Mouse (Mus musculus): Measurements from ENCODE around the gene Aar2. TPM values are rescaled to one million over a fixed set of nuclear protein-coding genes. Genes with fewer than 3 reads are reported as not detected.
A peak's percentile ranks its signal among the peaks of the same experiment; 100 is the strongest.

The Aar2 gene
- polyA plus RNA-seq, 1 experiment from 2014 or later, result 20.0 TPM

DNA sequence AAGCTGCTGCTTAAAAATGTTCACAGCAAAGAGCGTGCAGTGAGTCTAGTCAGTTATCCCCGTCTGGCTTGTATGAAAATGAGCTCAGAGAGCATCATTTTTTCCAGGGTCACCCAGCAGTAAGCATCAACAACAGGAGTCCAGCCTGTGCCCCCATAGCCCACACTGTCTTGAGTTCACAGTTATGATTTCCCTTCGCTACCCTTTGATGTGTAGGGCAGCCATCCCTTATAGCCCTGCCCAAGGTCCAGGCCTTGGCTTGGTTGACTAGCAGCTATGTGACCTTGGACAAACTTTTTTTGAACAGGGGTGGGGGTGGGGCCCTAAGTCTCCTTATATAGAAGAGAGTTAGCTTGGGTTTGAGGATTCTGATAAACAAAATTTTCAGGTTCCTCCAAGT is 21.9 kb downstream of the Aar2 start:
- H3K9ac ChIP-seq, result no peak overlapping the region
- H3K4me3 ChIP-seq, result no peak overlapping the region
- WGBS, result 87% methylated on average over 3 of the region's 3 CpGs
- no peak overlapping the region for H3K27ac ChIP-seq
- no peaks in the 10 kb centered on the region for H3K9me3 ChIP-seq (replicated peaks)
- no peak overlapping the region for H3K4me2 ChIP-seq
- no peaks in the 10 kb centered on the region for H3K4me1 ChIP-seq (replicated peaks)
- ATAC-seq (replicated peaks; ENCODE audit: insufficient number of reproducible peaks, insufficient read depth, low FRiP score, low read depth), result no peak
- no peaks in the 10 kb centered on the region for H3K27me3 ChIP-seq
- peaks cover 23% of the 10 kb centered on the region for H3K36me3 ChIP-seq

DNA sequence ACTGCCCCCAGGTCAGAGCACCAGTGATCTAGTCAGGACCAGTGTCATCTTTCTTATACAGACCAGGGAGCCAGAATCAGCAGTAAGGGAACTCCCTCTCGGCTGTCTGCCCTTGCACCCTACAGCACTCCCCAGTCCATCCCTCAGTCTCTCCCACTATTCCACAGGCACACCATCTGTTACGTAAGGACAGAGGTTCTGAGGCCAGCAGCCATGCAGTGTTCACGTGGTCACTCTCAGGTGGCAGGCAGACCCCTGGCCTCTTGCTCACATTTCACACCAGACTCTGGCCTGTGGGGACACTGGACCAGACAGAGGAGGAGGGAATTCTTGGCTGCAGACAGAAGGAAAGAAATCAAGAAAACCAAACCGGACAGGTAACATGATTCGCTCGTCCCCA is 24.1 kb downstream of the Aar2 start:
- H3K4me1 ChIP-seq (replicated peaks), result no peaks in the 10 kb centered on the region
- H3K4me3 ChIP-seq, result no peak overlapping the region
- H3K9ac ChIP-seq, result no peak overlapping the region
- no peak for ATAC-seq (replicated peaks; ENCODE audit: insufficient number of reproducible peaks, insufficient read depth, low FRiP score, low read depth)
- no peak overlapping the region for H3K27ac ChIP-seq
- no peak overlapping the region for H3K4me2 ChIP-seq
- WGBS, result 69% methylated on average over 6 of the region's 6 CpGs
- H3K27me3 ChIP-seq, result no peaks in the 10 kb centered on the region
- peaks cover 23% of the 10 kb centered on the region for H3K36me3 ChIP-seq
- no peaks in the 10 kb centered on the region for H3K9me3 ChIP-seq (replicated peaks)

DNA sequence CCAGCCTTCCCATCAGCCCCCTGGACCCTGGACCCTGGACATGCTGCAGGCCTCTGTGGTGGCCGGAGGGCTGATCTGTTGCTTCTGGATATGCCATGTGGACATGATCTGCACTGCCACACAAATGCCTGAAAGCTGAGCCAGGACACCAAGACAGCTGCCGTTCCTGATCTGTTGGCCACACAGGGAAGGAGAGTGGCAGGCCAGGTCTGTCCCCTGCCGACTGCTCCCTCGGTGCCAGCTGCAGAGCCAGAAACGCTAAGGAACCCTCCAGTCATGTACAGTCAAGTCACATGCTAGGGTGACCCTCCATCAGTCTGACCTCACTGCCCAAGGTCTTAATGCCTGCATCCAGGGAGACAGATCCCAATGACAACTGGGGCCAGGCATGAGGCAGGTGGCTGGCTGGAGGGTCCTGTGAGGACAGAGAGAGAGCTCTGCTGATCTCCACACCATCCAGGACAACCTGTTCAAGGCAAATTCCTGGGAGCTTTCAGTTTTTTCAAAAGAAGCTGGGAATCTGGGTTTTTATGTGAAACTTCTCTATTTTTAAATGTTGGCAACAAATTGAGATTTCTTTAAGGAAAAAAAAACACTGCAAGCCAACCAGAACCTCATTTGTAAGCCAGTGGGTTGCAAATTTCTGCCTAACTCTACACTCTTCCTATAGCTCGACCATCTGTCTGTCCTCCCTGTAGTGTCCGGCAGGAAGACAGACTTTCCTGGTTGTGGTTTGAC is 29.6 kb downstream of the Aar2 start:
- H3K27me3 ChIP-seq, result no peaks in the 10 kb centered on the region
- WGBS, result 69% methylated on average over 7 of the region's 7 CpGs

DNA sequence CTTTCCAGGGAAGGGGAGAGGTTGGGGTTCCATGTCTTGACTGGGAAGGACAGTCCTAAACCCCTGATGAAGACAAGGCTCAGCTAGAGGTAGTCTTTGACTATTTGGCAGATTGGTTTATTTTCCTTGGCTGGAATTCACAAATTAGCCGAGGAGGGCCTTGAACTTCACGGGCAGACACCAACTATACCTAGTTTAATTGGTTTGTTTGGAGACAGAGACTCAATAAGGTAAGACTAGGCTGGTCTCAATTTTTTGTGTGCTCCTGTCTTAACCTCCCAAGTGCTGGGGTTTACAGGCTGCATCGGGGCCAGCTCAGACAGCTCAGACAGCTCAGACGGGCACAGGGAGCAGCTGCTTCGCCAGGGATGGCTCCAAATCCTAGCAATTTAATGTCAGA is 33.1 kb downstream of the Aar2 start:
- Histone ChIP-seq H3K9ac (no peak overlapping the region), H3K27me3 (0 out of 2 replicates have a peak, but pooled peaks cover 3% of the 10 kb centered on the region), H3K36me3 (no peaks in the 10 kb centered on the region), H3K4me3 (no peak overlapping the region), H3K9me3 (replicated peaks) (no peaks in the 10 kb centered on the region), H3K4me1 (replicated peaks) (peaks cover 25% of the 10 kb centered on the region), H3K4me2 (no peak overlapping the region), H3K27ac (no peak overlapping the region)
- WGBS, result 66% methylated on average over 5 of the region's 5 CpGs
- ATAC-seq (replicated peaks; ENCODE audit: insufficient number of reproducible peaks, insufficient read depth, low FRiP score, low read depth), result no peak

More for the DNA sequence above, 29.6 kb downstream of the Aar2 start:
- no peaks in the 10 kb centered on the region for H3K9me3 ChIP-seq (replicated peaks)
- no peak overlapping the region for H3K4me2 ChIP-seq
- H3K9ac ChIP-seq, result no peak overlapping the region
- no peak for ATAC-seq (replicated peaks; ENCODE audit: insufficient number of reproducible peaks, insufficient read depth, low FRiP score, low read depth)
- no peak overlapping the region for H3K4me3 ChIP-seq
- no peaks in the 10 kb centered on the region for H3K36me3 ChIP-seq
- H3K4me1 ChIP-seq (replicated peaks), result no peaks in the 10 kb centered on the region
- H3K27ac ChIP-seq, result no peak overlapping the region

DNA sequence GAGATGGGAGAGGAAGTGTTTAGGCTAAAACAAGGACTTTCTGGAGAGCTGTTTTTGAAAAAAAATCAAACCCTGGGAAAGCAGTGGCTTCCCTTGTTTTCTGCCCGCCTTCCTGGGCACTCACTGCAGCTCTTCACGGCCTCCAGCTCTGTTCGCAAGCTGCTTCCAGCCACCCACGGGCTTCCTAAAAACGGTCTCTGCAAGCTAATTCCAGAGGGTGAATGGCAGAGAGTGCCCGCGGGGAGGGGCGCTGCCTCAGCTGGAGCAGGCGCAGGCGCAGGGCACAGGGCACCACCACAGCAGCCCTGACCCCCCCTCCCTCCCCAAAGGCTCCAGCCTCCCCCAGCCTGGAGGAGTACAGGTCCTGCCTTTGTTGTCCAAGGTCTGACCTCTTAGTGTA is 33.9 kb downstream of the Aar2 start:
- Histone ChIP-seq H3K4me1 (replicated peaks) (peaks cover 29% of the 10 kb centered on the region), H3K4me3 (no peak overlapping the region), H3K36me3 (no peaks in the 10 kb centered on the region), H3K27ac (no peak overlapping the region), H3K9me3 (replicated peaks) (no peaks in the 10 kb centered on the region), H3K4me2 (no peak overlapping the region), H3K9ac (no peak overlapping the region), H3K27me3 (0 out of 2 replicates have a peak, but pooled peaks cover 3% of the 10 kb centered on the region)
- no peak for ATAC-seq (replicated peaks; ENCODE audit: insufficient number of reproducible peaks, insufficient read depth, low FRiP score, low read depth)
- 60% methylated on average over 10 of the region's 10 CpGs for WGBS

DNA sequence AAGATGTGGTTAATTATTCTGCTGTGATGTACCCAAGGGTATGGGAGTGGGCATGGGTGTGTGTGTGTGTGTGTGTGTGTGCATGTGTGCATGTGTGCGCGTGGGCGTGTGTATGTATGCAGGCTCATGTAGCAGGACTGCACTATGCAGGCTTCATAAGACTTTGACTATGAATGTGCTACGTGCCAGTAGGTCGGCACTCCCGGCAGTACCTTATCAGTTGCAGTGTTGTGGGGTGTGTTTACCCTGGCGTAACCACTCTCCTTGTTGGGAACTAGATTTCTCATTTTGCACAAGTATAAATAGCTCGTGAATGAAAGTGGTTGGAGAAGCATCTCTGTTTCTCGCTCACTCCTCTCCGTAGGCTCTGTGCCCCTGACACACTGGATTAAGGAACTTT is 35.5 kb downstream of the Aar2 start:
- Histone ChIP-seq H3K4me2 (peak overlapping the region; percentile 22; the same call in 1 of the 2 replicates), H3K36me3 (no peaks in the 10 kb centered on the region), H3K9ac (no peak overlapping the region; the same call in 1 of the 2 replicates), H3K27ac (peak overlapping the region; percentile 71), H3K4me1 (replicated peaks) (peaks cover 29% of the 10 kb centered on the region), H3K27me3 (0 out of 2 replicates have a peak, but pooled peaks cover 3% of the 10 kb centered on the region), H3K4me3 (no peak overlapping the region; the same call in 1 of the 2 replicates), H3K9me3 (replicated peaks) (no peaks in the 10 kb centered on the region)
- 45% methylated on average over 10 of the region's 10 CpGs for WGBS
- no peak; the same call in 1 of the 2 replicates for ATAC-seq (replicated peaks; ENCODE audit: insufficient number of reproducible peaks, insufficient read depth, low FRiP score, low read depth)

DNA sequence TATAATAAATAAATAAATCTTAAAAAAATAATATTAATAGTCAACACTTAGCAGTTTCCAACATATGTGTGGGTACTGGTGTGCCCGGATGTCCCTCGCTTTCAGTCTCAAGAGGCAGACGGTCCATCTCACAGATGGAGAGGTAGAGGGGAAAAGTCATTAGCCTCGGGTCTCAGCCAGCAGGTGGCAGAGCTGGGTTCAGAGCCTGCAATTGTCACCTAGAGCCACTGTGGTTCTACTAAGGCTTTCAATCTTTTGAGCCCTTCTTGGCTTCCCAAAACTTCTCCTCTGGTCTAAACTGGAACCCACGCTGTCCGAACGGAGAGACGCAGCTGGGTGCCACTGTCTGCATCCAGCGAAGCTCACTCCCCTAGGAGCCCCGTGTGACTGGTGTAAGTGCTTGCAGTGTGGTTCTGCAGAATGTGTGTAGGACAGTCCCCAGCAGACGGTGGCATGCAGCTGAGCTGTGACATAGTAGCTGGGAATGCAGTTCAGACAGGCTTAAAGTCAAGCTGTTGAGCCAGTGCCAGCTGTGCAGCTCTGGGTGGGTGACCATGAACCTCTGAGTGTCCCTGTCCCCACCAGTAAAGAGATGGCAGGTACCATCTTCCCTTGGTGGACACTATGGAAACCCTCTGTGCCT is 36.9 kb downstream of the Aar2 start:
- no peaks in the 10 kb centered on the region for H3K36me3 ChIP-seq
- WGBS, result 47% methylated on average over 11 of the region's 11 CpGs
- peak overlapping the region; percentile 38 for H3K27ac ChIP-seq
- H3K9me3 ChIP-seq (replicated peaks), result no peaks in the 10 kb centered on the region
- no peak overlapping the region for H3K4me3 ChIP-seq
- H3K27me3 ChIP-seq, result 0 out of 2 replicates have a peak, but pooled peaks cover 3% of the 10 kb centered on the region
- ATAC-seq (replicated peaks; ENCODE audit: insufficient number of reproducible peaks, insufficient read depth, low FRiP score, low read depth), result peak; percentile 11; the same call in 1 of the 2 replicates
- peak overlapping the region; percentile 32 for H3K4me2 ChIP-seq
- H3K4me1 ChIP-seq (replicated peaks), result peaks cover 29% of the 10 kb centered on the region
- no peak overlapping the region for H3K9ac ChIP-seq

DNA sequence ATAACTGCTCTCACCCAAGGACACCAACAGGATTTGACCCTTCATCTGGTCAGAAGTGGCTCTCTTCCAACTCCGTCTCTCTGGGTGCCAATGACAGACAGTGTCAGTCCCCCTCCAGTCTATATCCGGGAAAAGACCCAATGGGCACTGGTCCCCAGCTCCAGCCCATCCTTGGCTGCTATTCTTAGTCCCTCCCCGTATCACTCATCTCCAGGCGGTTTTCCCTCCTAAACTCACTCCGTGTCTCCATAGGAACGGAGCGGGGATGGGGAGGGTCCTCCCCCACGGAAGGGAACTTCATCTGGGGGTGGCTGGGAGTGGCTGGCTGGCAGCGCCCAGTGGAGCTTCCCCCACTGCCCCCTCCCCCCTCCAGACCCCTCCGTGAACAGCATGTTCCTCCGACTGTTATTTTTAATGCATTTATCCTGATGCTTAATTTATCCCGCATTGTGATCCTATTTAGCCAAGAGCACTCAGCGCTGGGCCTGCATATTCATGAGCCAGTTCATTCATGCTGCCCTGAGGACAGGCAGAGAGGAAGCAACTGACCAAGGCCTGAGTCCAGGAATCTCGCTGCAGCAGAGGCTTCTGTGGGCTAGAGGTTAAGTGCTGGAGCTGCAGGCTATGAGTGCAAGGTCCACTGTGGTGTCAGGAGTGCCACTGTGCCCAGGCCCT is 37.5 kb downstream of the Aar2 start:
- peak overlapping the region; percentile 32 for H3K4me2 ChIP-seq

DNA sequence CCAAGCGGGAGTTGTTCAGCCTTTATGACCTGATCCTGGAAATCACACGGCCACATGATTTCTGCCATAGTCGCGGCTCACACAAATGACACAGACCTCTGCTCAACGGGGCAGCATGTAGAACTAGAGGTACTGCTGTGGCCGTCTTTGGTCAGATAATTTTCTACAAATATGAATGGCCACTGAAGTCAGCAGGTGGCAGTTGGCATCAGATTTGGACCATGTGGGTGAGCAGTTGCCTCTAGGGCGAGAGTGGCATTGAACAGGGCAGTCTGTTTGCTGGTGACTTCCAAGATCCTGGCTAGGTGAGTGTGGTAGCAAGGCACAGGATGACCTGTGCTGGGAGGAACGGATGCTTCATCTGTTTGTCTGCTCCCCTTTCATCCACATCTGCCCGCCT is 42.1 kb downstream of the Aar2 start:
- H3K4me2 ChIP-seq, result no peak overlapping the region
- H3K9ac ChIP-seq, result no peak overlapping the region
- H3K9me3 ChIP-seq (replicated peaks), result no peaks in the 10 kb centered on the region
- peaks cover 13% of the 10 kb centered on the region for H3K4me1 ChIP-seq (replicated peaks)
- WGBS, result 88% methylated on average over 9 of the region's 9 CpGs
- H3K27ac ChIP-seq, result no peak overlapping the region
- H3K27me3 ChIP-seq, result no peaks in the 10 kb centered on the region
- no peaks in the 10 kb centered on the region for H3K36me3 ChIP-seq
- H3K4me3 ChIP-seq, result no peak overlapping the region
- no peak for ATAC-seq (replicated peaks; ENCODE audit: insufficient number of reproducible peaks, insufficient read depth, low FRiP score, low read depth)

More for the DNA sequence above, 37.5 kb downstream of the Aar2 start:
- 37% methylated on average over 14 of the region's 14 CpGs for WGBS
- Histone ChIP-seq H3K4me1 (replicated peaks) (peaks cover 29% of the 10 kb centered on the region), H3K9ac (no peak overlapping the region), H3K9me3 (replicated peaks) (no peaks in the 10 kb centered on the region), H3K36me3 (no peaks in the 10 kb centered on the region), H3K4me3 (no peak overlapping the region), H3K27ac (peak overlapping the region; percentile 69), H3K27me3 (0 out of 2 replicates have a peak, but pooled peaks cover 3% of the 10 kb centered on the region)
- ATAC-seq (replicated peaks; ENCODE audit: insufficient number of reproducible peaks, insufficient read depth, low FRiP score, low read depth), result peak; percentile 53

DNA sequence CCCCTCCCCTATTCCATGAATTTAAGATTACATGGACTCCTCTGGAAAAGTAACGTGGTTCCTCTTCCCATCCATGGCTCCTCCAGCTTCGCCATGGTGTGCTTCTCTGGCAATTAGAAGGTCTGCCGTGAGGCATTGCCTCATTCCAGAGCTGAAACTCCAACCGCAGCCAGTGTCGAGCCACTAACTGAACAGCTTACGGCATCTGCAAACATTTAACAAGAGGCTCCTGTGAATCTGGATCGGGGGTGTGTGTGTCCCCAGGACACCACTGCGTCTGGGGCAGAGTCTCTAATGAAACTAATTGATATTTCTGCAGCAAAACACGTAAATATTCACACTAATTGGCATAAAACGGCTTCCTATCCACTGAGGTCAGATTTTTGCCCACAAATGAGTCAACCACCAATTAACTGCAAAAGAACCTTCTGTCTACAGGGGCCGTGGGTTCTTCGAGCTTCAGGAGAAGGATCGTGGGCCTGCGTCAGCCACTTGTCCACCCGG is 47.7 kb downstream of the Aar2 start:
- no peaks in the 10 kb centered on the region for H3K9me3 ChIP-seq (replicated peaks)
- H3K27ac ChIP-seq, result no peak overlapping the region
- no peaks in the 10 kb centered on the region for H3K36me3 ChIP-seq
- no peaks in the 10 kb centered on the region for H3K4me1 ChIP-seq (replicated peaks)
- no peak overlapping the region for H3K9ac ChIP-seq
- no peak overlapping the region for H3K4me2 ChIP-seq
- 69% methylated on average over 15 of the region's 15 CpGs for WGBS
- no peak overlapping the region for H3K4me3 ChIP-seq
- no peaks in the 10 kb centered on the region for H3K27me3 ChIP-seq
- no peak for ATAC-seq (replicated peaks; ENCODE audit: insufficient number of reproducible peaks, insufficient read depth, low FRiP score, low read depth)

DNA sequence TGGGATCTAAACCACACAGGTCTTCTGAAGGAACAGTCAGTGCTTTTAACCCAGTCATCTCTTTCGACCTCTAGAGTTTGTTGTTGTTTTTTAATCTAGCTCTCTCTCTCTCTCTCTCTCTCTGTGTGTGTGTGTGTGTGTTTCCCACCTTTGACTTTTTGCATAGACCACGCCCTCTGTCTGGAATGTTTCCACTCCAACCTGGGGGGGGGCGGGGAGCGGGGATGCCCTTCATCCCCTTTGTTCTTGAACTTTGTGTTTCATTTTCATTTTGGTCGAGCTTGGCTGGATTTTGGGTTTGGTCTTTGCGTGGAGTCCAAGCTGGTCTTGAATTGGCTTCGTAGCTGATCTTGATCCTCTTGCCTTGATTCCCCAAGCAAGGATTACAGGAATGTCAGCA is 55.2 kb downstream of the Aar2 start:
- H3K4me1 ChIP-seq (replicated peaks), result no peaks in the 10 kb centered on the region
- H3K4me2 ChIP-seq, result no peak overlapping the region
- H3K9ac ChIP-seq, result no peak overlapping the region
- H3K36me3 ChIP-seq, result no peaks in the 10 kb centered on the region
- H3K27me3 ChIP-seq, result peaks cover 13% of the 10 kb centered on the region
- H3K9me3 ChIP-seq (replicated peaks), result no peaks in the 10 kb centered on the region; the same call in 1 of the 2 replicates
- H3K27ac ChIP-seq, result no peak overlapping the region
- ATAC-seq (replicated peaks; ENCODE audit: insufficient number of reproducible peaks, insufficient read depth, low FRiP score, low read depth), result no peak
- 74% methylated on average over 7 of the region's 7 CpGs for WGBS
- no peak overlapping the region for H3K4me3 ChIP-seq
